Mouse (Mus musculus): Measurements from ENCODE around the gene Zfp112. TPM values are rescaled to one million over a fixed set of nuclear protein-coding genes. Genes with fewer than 3 reads are reported as not detected.

The Zfp112 gene
- total RNA-seq, 2 experiments from 2014 or later, result 10.0 to 11.9 TPM

GRCm38 (mm10) chr7:24113001-24113400, 887 bp downstream of the Zfp112 start:
- peak; percentile 29 to 32 for DNase-seq (ENCODE audit: extremely low spot score in 1 of 2, low spot score in 2 of 2)
- peak overlapping the region; percentile 91 for H3K27ac ChIP-seq
- no peak for TF ChIP-seq CTCF (IDR thresholded peaks at IDR 0.05)
- H3K4me3 ChIP-seq, result peak overlapping the region; percentile 75
- intact Hi-C loops (cut with DNase I), result loop anchor here (2.0 kb wide), 1 partner anchor 62 kb away; the partner anchor contains the start of gene Zfp114

DNA sequence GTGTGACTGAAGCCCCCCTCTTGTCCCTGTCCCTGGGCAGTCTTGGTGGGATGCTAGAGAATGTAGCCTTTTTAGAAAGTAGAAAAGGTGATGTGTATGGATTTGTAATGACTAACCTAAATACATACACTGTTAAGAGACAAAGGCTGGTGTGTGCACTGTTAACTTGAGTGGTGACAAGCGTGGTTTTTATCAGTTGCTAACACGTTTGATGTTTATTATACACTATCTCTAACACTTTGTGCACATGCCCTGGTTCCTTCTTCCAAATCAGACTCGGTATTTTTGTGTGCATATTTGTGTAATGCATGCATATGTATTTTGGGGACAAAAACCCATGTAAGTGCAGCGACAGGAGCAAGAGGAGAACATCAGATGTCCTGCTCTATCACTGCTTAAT, 4.5 kb downstream of the Zfp112 start:
- Histone ChIP-seq H3K27ac (no peak overlapping the region), H3K4me3 (no peak overlapping the region)
- intact Hi-C loops (cut with DNase I), result no loop called here
- DNase-seq (ENCODE audit: extremely low spot score in 1 of 2, low spot score in 2 of 2), result no peak
- no peak for TF ChIP-seq CTCF (IDR thresholded peaks at IDR 0.05)

DNA sequence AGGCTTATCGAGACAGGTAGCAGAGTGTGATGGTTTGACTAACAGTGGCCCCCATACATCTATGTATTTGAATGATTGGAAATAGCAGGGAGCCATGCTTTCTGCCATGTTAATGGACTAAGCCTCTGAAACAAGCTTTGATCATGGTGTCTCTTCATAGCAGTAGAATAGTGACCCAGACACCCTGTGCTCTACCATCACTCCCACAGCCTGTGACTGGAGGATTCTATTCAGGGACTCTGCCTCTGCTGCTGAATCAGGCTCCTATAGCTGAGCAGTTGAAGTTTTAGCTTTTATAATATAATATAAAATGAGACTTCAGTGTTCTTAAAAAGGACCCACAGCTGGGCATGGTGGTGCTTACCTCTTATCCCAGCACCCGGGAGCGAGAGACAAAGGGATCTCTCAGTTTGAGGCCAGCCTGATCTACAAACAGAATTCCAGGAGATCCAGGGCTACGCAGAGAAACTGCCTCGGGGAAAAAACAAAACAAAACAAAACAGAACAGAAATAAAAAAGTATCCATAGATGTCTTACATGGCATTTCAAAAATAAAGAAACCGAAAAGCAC, 21.4 kb downstream of the Zfp112 start:
- Histone ChIP-seq H3K27ac (peak overlapping the region; percentile 86), H3K4me3 (peak overlapping the region; percentile 94)
- no peak for DNase-seq (ENCODE audit: extremely low spot score in 1 of 2, low spot score in 2 of 2)
- TF ChIP-seq CTCF (IDR thresholded peaks at IDR 0.05), result no peak
- intact Hi-C loops (cut with DNase I), result loop anchor here (5.0 kb wide), 2 partner anchors 119 to 184 kb away; partner anchors contain the start of genes Zfp108 and Zfp94

GRCm38 (mm10) chr7:24133996-24134828, 22.1 kb downstream of the Zfp112 start, which contains the start of gene Zfp235:
Gene Zfp235, plus strand, starts transcription at chr7:24134169.
- Histone ChIP-seq H3K4me3 (peak within 1 kb of the TSS; percentile 94), H3K27ac (peak within 1 kb of the TSS; percentile 86)
- peak; percentile 89 to 90 for DNase-seq (ENCODE audit: extremely low spot score in 1 of 2, low spot score in 2 of 2)
- intact Hi-C loops (cut with DNase I), result loop anchor here (1.0 to 5.0 kb wide), 5 partner anchors 22 to 183 kb away; partner anchors contain the start of genes Zfp108, Zfp112 and Zfp94
- TF ChIP-seq CTCF (IDR thresholded peaks at IDR 0.05), result no peak

DNA sequence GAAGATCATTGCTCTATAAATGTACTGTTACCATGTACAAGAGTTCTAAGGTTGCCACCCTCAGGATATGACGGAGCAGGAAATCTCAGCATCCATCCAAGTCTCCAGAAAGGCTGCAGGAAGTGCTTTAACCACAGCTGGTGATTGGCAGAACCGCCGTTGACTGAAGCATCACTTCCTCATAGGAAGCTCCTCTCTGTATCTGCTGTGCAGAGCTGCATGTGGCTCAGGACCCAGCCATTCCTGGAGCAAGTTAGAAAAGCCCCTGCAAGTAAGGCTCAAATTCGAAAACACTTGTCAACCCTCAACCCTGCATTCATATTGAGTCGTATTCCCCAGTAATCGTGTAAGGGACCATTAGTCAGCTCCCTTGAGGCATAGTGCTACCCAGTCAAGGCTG, 30.5 kb downstream of the Zfp112 start:
- no peak overlapping the region for H3K4me3 ChIP-seq
- no peak for TF ChIP-seq CTCF (IDR thresholded peaks at IDR 0.05)
- no peak for DNase-seq (ENCODE audit: extremely low spot score in 1 of 2, low spot score in 2 of 2)
- intact Hi-C loops (cut with DNase I), result no loop called here
- H3K27ac ChIP-seq, result no peak overlapping the region

GRCm38 (mm10) chr7:24153272-24153671, 41.2 kb downstream of the Zfp112 start:
- Histone ChIP-seq H3K27ac (no peak overlapping the region), H3K4me3 (no peak overlapping the region)
- no peak for DNase-seq (ENCODE audit: extremely low spot score in 1 of 2, low spot score in 2 of 2)
- TF ChIP-seq CTCF (IDR thresholded peaks at IDR 0.05), result peak; percentile 19; the same call in 1 of the 2 replicates
- intact Hi-C loops (cut with DNase I), result no loop called here

DNA sequence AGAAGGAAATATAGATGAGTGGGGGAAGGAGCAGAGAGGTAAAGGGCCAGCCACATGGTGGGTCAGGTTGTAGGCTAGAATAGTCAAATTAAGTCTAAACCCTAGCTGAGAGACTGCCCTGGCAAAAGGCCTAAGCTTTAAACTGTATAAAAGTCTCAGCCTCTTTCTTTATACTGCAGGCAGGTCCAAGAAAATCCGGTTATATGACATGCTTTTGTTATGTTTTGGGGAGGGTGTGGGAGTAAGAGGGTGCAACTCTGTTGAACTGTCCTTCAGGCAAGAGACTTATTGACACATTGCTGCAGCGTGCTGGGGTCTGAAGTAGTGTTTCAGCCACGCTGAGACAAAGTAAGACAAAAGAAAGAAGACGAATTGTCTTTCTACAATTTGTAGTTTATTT, 60.1 kb downstream of the Zfp112 start:
- DNase-seq (ENCODE audit: extremely low spot score in 1 of 2, low spot score in 2 of 2), result no peak
- intact Hi-C loops (cut with DNase I), result no loop called here
- Histone ChIP-seq H3K4me3 (no peak overlapping the region), H3K27ac (no peak overlapping the region)
- no peak for TF ChIP-seq CTCF (IDR thresholded peaks at IDR 0.05)

DNA sequence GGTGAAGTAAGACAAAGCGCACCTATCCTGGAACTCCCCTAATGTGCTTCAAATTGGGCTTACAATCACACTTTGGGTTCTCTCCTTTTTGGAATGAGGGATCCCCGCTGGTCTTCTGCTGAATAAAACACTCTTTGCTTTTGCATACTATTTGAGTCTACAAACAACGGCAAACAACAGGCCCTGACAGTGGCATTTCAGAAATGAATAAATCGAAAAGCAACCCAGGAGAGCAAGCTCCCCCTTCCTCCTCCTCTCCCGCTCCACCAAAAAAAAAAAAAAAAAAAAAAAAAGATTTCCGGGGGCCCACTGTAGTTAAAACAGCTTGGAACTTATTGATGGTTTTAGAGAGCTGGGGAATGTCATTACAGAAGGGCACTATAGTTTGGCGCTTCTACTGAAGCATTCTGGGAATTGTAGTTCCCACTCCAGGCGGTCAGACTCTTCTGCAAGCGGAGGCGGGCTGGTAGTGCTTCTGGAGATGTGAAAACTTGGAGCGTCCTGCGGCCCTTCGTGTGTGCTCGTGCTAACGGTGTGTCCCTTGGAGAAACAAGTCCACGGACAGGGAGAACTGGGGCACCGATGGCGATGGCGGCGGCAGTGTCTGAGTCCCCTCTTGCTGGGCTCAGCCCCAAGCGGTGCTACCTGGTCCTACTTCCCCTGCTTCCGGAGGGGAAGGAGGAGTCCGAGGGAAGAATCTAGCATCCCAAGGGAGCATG, 62.7 kb downstream of the Zfp112 start, which contains the start of gene Zfp114:
Gene Zfp114, plus strand, starts transcription at position 443 of the 719 bp plus-strand sequence.
- intact Hi-C loops (cut with DNase I), result loop anchor here (2.0 kb wide), 2 partner anchors 62 to 94 kb away; partner anchors contain the start of genes Zfp112 and Zfp180
- DNase-seq (ENCODE audit: extremely low spot score in 1 of 2, low spot score in 2 of 2), result peak; percentile 77
- TF ChIP-seq CTCF (IDR thresholded peaks at IDR 0.05), result peak; percentile 13
- Histone ChIP-seq H3K4me3 (peak within 1 kb of the TSS; percentile 73), H3K27ac (peak within 1 kb of the TSS; percentile 74)

DNA sequence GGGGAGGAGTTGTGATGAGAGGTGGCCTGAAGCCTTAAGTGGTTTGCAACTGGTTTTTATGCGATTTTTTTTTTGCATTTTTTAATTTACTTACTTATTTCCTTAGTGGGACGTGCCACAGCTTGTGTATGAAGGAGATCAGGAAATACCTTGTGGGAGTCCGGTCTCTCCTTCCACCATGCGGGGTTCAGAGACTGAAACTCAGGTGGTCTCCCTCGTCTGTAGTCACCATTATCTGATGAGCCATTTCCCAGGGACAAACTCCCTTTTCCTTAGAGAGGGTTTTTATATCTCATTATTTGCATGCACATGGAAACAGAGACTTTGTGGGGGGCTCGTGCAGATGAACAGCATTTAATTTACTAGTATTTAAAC, 63.2 kb downstream of the Zfp112 start:
- TF ChIP-seq CTCF (IDR thresholded peaks at IDR 0.05), result no peak
- Histone ChIP-seq H3K4me3 (peak overlapping the region; percentile 73), H3K27ac (peak overlapping the region; percentile 74)
- no peak for DNase-seq (ENCODE audit: extremely low spot score in 1 of 2, low spot score in 2 of 2)
- intact Hi-C loops (cut with DNase I), result loop anchor here (2.0 kb wide), 2 partner anchors 63 to 95 kb away; partner anchors contain the start of genes Zfp112 and Zfp180

Other genes starting within 250 kb of the Zfp112 start
- not detected for gene Vmn1r177, start 245.9 kb upstream of the Zfp112 start, total RNA-seq (2021)
- not detected for gene Vmn1r178, start 220.3 kb upstream of the Zfp112 start, total RNA-seq (2021)
- not detected for gene Vmn1r179, start 185.3 kb upstream of the Zfp112 start, total RNA-seq (2021)
- not detected for gene Vmn1r180, start 161.7 kb upstream of the Zfp112 start, total RNA-seq (2021)
- not detected for gene Vmn1r181, start 137.7 kb upstream of the Zfp112 start, total RNA-seq (2021)
- gene V1rd19, start 110.6 kb upstream of the Zfp112 start, total RNA-seq (2021), result not detected
- gene Vmn1r183, start 59.1 kb upstream of the Zfp112 start, total RNA-seq (2021), result not detected
- 10 to 100 TPM; 60.4 to 66.6 TPM for gene Zfp180, start 30.4 kb upstream of the Zfp112 start, total RNA-seq (2021)
- gene Zfp235, start 21.9 kb downstream of the Zfp112 start, total RNA-seq (2021), result 10 to 100 TPM; 22.0 to 23.1 TPM
- gene Zfp114, start 62.7 kb downstream of the Zfp112 start, total RNA-seq (2021), result 1 to 10 TPM; 2.7 to 4.5 TPM
- 10 to 100 TPM; 12.8 to 15.1 TPM for gene Zfp111, start 99.1 kb downstream of the Zfp112 start, total RNA-seq (2021)
- 10 to 100 TPM; 10.1 to 10.4 TPM for gene Zfp109, start 125.2 kb downstream of the Zfp112 start, total RNA-seq (2021)
- gene Zfp108, start 142.5 kb downstream of the Zfp112 start, total RNA-seq (2021), result 1 to 10 TPM; 8.7 to 9.2 TPM
- 10 to 100 TPM; 12.8 to 18.3 TPM for gene Zfp93, start 158.1 kb downstream of the Zfp112 start, total RNA-seq (2021)
- gene Zfp61, start 188.9 kb downstream of the Zfp112 start, total RNA-seq (2021), result 10 to 100 TPM; 19.4 to 21.5 TPM
- 10 to 100 TPM; 14.0 to 14.5 TPM for gene Zfp94, start 204.4 kb downstream of the Zfp112 start, total RNA-seq (2021)
- not detected for gene Tescl, start 221.6 kb downstream of the Zfp112 start, total RNA-seq (2021)
- gene Lypd5, start 236.9 kb downstream of the Zfp112 start, total RNA-seq (2021), result not detected